Mouse (Mus musculus): ENCODE measurements around the gene Ube2e3.

The Ube2e3 gene

GRCm38 (mm10) chr2:78882743-78883433, 15.0 kb downstream of the Ube2e3 start:
- no peak for DNase-seq (ENCODE audit: low spot score in 2 of 2)

GRCm38 (mm10) chr2:78886446-78886845, 18.5 kb downstream of the Ube2e3 start:
- DNase-seq (ENCODE audit: low spot score in 2 of 2), result no peak

GRCm38 (mm10) chr2:78888190-78888589, 20.3 kb downstream of the Ube2e3 start:
- DNase-seq (ENCODE audit: low spot score in 2 of 2), result no peak

GRCm38 (mm10) chr2:78895216-78895615, 27.3 kb downstream of the Ube2e3 start:
- DNase-seq (ENCODE audit: low spot score in 2 of 2), result no peak

GRCm38 (mm10) chr2:78905916-78906315, 38.0 kb downstream of the Ube2e3 start:
- no peak for DNase-seq (ENCODE audit: low spot score in 2 of 2)

- DNase-seq (ENCODE audit: low spot score in 2 of 2), result no peak
Measured at GRCm38 (mm10) chr2:78911516-78911915, 43.6 kb downstream of the Ube2e3 start.

GRCm38 (mm10) chr2:78914861-78915260, 46.9 kb downstream of the Ube2e3 start:
- DNase-seq (ENCODE audit: low spot score in 2 of 2), result no peak

- no peak for DNase-seq (ENCODE audit: low spot score in 2 of 2)
Measured at GRCm38 (mm10) chr2:78922980-78923674, 55.2 kb downstream of the Ube2e3 start.

GRCm38 (mm10) chr2:78925807-78926206, 57.9 kb downstream of the Ube2e3 start:
- no peak for DNase-seq (ENCODE audit: low spot score in 2 of 2)

GRCm38 (mm10) chr2:78927625-78928024, 59.7 kb downstream of the Ube2e3 start:
- DNase-seq (ENCODE audit: low spot score in 2 of 2), result no peak

- no peak for DNase-seq (ENCODE audit: low spot score in 2 of 2)
Measured at GRCm38 (mm10) chr2:78928080-78928479, 60.2 kb downstream of the Ube2e3 start.

- no peak for DNase-seq (ENCODE audit: low spot score in 2 of 2)
Measured at GRCm38 (mm10) chr2:78931358-78931757, 63.4 kb downstream of the Ube2e3 start.

GRCm38 (mm10) chr2:78959451-78959850, 91.5 kb downstream of the Ube2e3 start:
- DNase-seq (ENCODE audit: low spot score in 2 of 2), result peak in 1 of 2 experiments; percentile 4

- DNase-seq (ENCODE audit: low spot score in 2 of 2), result no peak
Measured at GRCm38 (mm10) chr2:78960288-78960687, 92.4 kb downstream of the Ube2e3 start.

- no peak for DNase-seq (ENCODE audit: low spot score in 2 of 2)
Measured at GRCm38 (mm10) chr2:78961023-78961422, 93.1 kb downstream of the Ube2e3 start.

GRCm38 (mm10) chr2:78961580-78961979, 93.7 kb downstream of the Ube2e3 start:
- DNase-seq (ENCODE audit: low spot score in 2 of 2), result no peak

GRCm38 (mm10) chr2:78964995-78965394, 97.1 kb downstream of the Ube2e3 start:
- DNase-seq (ENCODE audit: low spot score in 2 of 2), result no peak

GRCm38 (mm10) chr2:78965396-78965795, 97.5 kb downstream of the Ube2e3 start:
- DNase-seq (ENCODE audit: low spot score in 2 of 2), result no peak

- no peak for DNase-seq (ENCODE audit: low spot score in 2 of 2)
Measured at GRCm38 (mm10) chr2:78970088-78970487, 102.2 kb downstream of the Ube2e3 start.

All from frontal cortex, postnatal 25 days (tissue).